Mouse (Mus musculus) heart, adult 2 months (tissue): Measurements from ENCODE around the gene Fam193a. TPM values are rescaled to one million over a fixed set of nuclear protein-coding genes. Genes with fewer than 3 reads are reported as not detected.

Experiments
- DNase-seq, 2 experiments: peaks; one replicate each; pipeline ENCODE4 v3.0.0; 2021
- H3K27ac ChIP-seq: fragments of 200-600 bp; 2 replicates; pipeline ENCODE4 v1.8.1; 2022
- H3K27me3 ChIP-seq: fragments of 200-500 bp; 2 replicates; pipeline ENCODE4 v1.6.1; 2012; ENCODE audit warnings: mild to moderate bottlenecking, low read length, inconsistent platforms, mixed read lengths; ENCODE audit not compliant: control insufficient read depth, insufficient read depth
- H3K36me3 ChIP-seq: fragments of 200-500 bp; 2 replicates; pipeline ENCODE4 v1.6.1; 2012; ENCODE audit warnings: low read length, inconsistent platforms; ENCODE audit not compliant: control insufficient read depth, insufficient read depth
- H3K4me1 ChIP-seq: fragments of 200-500 bp; 2 replicates; pipeline ENCODE4 v1.6.1; 2011; ENCODE audit warnings: low read length; ENCODE audit not compliant: control insufficient read depth, insufficient read depth
- H3K4me3 ChIP-seq: fragments of 200-600 bp; 2 replicates; pipeline ENCODE4 v1.8.1; 2022
- H3K79me2 ChIP-seq: fragments of 200-500 bp; replicated peaks from 2 replicates; pipeline ENCODE4 v1.6.1; 2012; ENCODE audit warnings: mild to moderate bottlenecking, inconsistent platforms, low read length, moderate library complexity, mixed read lengths; ENCODE audit not compliant: control insufficient read depth, insufficient read depth
- H3K9ac ChIP-seq: fragments of 200-500 bp; 2 replicates; pipeline ENCODE4 v1.6.1; 2012; ENCODE audit warnings: low read depth, mild to moderate bottlenecking, control low read depth, inconsistent platforms, low read length, mixed read lengths
- CTCF ChIP-seq: fragments of 200-600 bp; IDR thresholded peaks from 2 replicates; pipeline ENCODE4 v1.8.1; 2022; ENCODE audit warnings: antibody characterized with exemption, mild to moderate bottlenecking, moderate library complexity
- EP300 ChIP-seq: fragments of 200-500 bp; IDR thresholded peaks from 2 replicates; pipeline ENCODE4 v1.6.1; 2011; ENCODE audit warnings: low read depth, low read length, control low read depth; ENCODE audit not compliant: insufficient read depth
- POLR2A ChIP-seq: fragments of 200-500 bp; IDR thresholded peaks from 2 replicates; pipeline ENCODE4 v1.6.1; 2011; ENCODE audit warnings: mild to moderate bottlenecking, low read depth, low read length, control low read depth; ENCODE audit not compliant: insufficient read depth
- WGBS: fragments of 180-500 bp; shearing (Covaris S2); methylation state at CpG from one replicate; pipeline ENCODE4 v1.1.7; 2018; 5-methylcytosine and 5-hydroxymethylcytosine counted together
- intact Hi-C: fragments of 180-260 bp; cut with DNase I; formaldehyde crosslinking; loops from one replicate; pipeline ENCODE4 v1.15.1; 2025
- polyA plus RNA-seq: library from polyadenylated mRNA; depleted of rRNA; stranded (reverse); fragments of >200 nt; gene quantifications from 2 replicates; pipeline ENCODE4 v1.2.3, GENCODE M21; 2012
- total RNA-seq, 2 experiments: library from RNA; stranded (reverse); gene quantifications; 2 replicates each; pipeline ENCODE4 v1.2.3; 2021

The Fam193a gene
- total and polyA plus RNA-seq, 3 experiments = 23.6 to 24.7 (median 24.7) TPM

GRCm38 (mm10) chr5:34334081-34334480 lies 35.7 kb upstream of the Fam193a start:
- no peak for DNase-seq
- no peak overlapping the region for H3K27ac ChIP-seq
- intact Hi-C loops = no loop called here
- peaks cover 2% of the 10 kb centered on the region; the same call in 1 of the 2 replicates for H3K79me2 ChIP-seq
- no peak overlapping the region for H3K4me3 ChIP-seq
- H3K4me1 ChIP-seq = peaks cover 3% of the 10 kb centered on the region
- H3K9ac ChIP-seq = no peak overlapping the region
- TF ChIP-seq EP300 = no peak
- H3K36me3 ChIP-seq = peaks cover 11% of the 10 kb centered on the region
- H3K27me3 ChIP-seq = no peaks in the 10 kb centered on the region
- 87% methylated on average over 1 of the region's 1 CpGs for WGBS

- Histone ChIP-seq H3K4me3 (peak overlapping the region; percentile 69), H3K79me2 (peaks cover 2% of the 10 kb centered on the region; the same call in 1 of the 2 replicates), H3K36me3 (peaks cover 14% of the 10 kb centered on the region), H3K4me1 (peaks cover 6% of the 10 kb centered on the region), H3K27ac (peak overlapping the region; percentile 89), H3K9ac (peak overlapping the region; percentile 77), H3K27me3 (no peaks in the 10 kb centered on the region)
- DNase-seq = no peak
- WGBS = 1% methylated on average over 21 of the region's 21 CpGs
- TF ChIP-seq CTCF (no peak), POLR2A (no peak), EP300 (no peak)
- intact Hi-C loops = loop anchor here (1.0 kb wide), 1 partner anchor 34 kb away; the partner anchor contains the start of gene Fam193a
These were observed 34.1 kb upstream of the Fam193a start for GRCm38 (mm10) chr5:34335539-34336096.

- H3K79me2 ChIP-seq = peaks cover 2% of the 10 kb centered on the region; the same call in 1 of the 2 replicates
- intact Hi-C loops = loop anchor here (1.0 kb wide), 1 partner anchor 33 kb away; the partner anchor contains the start of gene Fam193a
- H3K27me3 ChIP-seq = no peaks in the 10 kb centered on the region
- under 1% methylated on average over 67 of the region's 67 CpGs for WGBS
- H3K36me3 ChIP-seq = peaks cover 14% of the 10 kb centered on the region
- H3K4me3 ChIP-seq = peak within 1 kb of the TSS; percentile 97
- TF ChIP-seq POLR2A = peak; percentile 98
- no peak for TF ChIP-seq CTCF
- TF ChIP-seq EP300 = peak; percentile 67; the same call in 1 of the 2 replicates
- peak within 1 kb of the TSS; percentile 89 for H3K27ac ChIP-seq
- peak; percentile 98 for DNase-seq
- H3K9ac ChIP-seq = peak within 1 kb of the TSS; percentile 93
- H3K4me1 ChIP-seq = peaks cover 6% of the 10 kb centered on the region
These were observed 33.5 kb upstream of the Fam193a start, which contains the start of gene Rnf4 for GRCm38 (mm10) chr5:34336097-34336774. Gene Rnf4, plus strand, starts transcription at chr5:34336289.

GRCm38 (mm10) chr5:34336775-34337450 lies 32.8 kb upstream of the Fam193a start:
- no peaks in the 10 kb centered on the region for H3K27me3 ChIP-seq
- peak; percentile 63 to 65 for DNase-seq
- peaks cover 6% of the 10 kb centered on the region for H3K4me1 ChIP-seq
- peak overlapping the region; percentile 87 for H3K27ac ChIP-seq
- TF ChIP-seq CTCF (no peak), EP300 (no peak), POLR2A (no peak)
- intact Hi-C loops = loop anchor here (1.0 kb wide), 1 partner anchor 32 kb away; the partner anchor contains the start of gene Fam193a
- H3K36me3 ChIP-seq = peaks cover 14% of the 10 kb centered on the region
- WGBS = under 1% methylated on average over 42 of the region's 42 CpGs
- H3K79me2 ChIP-seq = peaks cover 2% of the 10 kb centered on the region; the same call in 1 of the 2 replicates
- peak overlapping the region; percentile 97 for H3K4me3 ChIP-seq
- H3K9ac ChIP-seq = peak overlapping the region; percentile 93

- 96% methylated on average over 6 of the region's 6 CpGs for WGBS
- TF ChIP-seq POLR2A = no peak
- TF ChIP-seq EP300 = no peak
- no peak for TF ChIP-seq CTCF
- intact Hi-C loops = no loop called here
These were observed 29.5 kb upstream of the Fam193a start for GRCm38 (mm10) chr5:34340246-34340645.

More at GRCm38 (mm10) chr5:34340246-34340645, 29.5 kb upstream of the Fam193a start:
- no peak for DNase-seq
- Histone ChIP-seq H3K79me2 (peaks cover 4% of the 10 kb centered on the region; the same call in 1 of the 2 replicates), H3K4me3 (no peak overlapping the region), H3K27me3 (no peaks in the 10 kb centered on the region), H3K27ac (no peak overlapping the region), H3K4me1 (peaks cover 6% of the 10 kb centered on the region), H3K36me3 (peaks cover 20% of the 10 kb centered on the region), H3K9ac (no peak overlapping the region)
